Mouse (Mus musculus) T-helper 1 cell (primary cell): Measurements from ENCODE around the gene Pth2.

Experiments used
- in situ Hi-C: fragments of 300-600 bp; cut with MboI, MseI; formaldehyde crosslinking; loops from one replicate; pipeline ENCODE4 v1.15.1; 2025; ENCODE audit warnings: high pct_unique_total_duplicates

The Pth2 gene

DNA sequence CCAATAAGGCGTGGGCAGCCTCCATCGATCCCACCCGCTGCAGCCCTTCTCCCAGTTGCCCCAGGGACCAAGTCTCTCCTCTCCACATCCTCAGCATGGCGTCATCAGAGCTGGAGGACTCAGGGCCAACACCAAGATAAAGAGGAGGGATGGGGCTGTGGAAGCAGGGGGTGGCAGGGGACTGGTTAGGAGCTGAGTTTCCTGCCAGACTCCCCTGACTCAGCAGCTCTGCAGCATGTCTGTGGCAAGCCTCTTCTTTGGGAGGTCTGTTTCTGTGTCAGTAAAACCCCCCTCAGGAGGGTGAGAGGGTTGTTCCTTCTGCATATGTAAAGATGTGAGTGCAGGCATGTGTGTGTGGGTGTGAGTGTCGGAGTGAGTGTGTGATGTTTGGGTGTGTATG is 16.2 kb downstream of the Pth2 start:
- in situ Hi-C loops = no loop called here

DNA sequence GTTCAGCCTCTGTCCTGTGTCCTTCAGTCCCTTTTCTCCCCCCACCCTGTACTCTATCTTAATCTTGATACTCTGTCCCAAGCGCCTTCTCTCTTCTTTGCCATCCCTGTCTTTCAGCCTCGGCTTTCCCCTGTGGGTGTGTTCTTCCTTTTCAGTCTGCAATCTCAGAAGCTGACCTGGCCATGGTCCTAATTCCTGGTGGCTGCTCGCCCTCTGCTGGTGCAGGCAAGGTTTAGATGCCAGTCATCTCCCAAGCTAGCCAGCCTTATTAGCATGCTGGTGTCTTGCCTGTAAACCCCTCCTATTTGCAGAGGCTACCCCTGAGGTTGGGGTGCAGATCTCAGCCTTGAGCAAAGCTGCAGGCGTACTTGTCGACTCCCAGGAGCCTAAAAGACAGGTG is 17.6 kb downstream of the Pth2 start:
- in situ Hi-C loops = no loop called here

DNA sequence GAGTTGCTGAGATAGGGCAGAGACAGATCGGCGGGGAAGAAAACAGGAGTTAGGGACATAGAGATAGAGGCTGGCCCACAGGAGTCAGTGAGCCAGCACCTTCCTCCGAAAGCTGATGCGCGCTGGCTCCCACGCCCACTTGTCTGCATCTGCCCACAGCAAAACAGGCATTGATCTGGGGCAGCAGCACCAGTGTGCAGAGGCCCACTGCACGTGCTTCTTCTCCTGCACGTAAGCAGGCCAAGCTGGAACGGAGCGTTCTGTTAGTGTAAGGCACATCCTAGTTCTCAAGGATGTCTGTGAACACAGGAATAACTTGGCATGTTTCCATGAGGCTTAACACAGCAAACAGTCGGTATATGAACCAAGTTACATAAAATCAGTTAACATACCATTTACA is 18.2 kb downstream of the Pth2 start:
- in situ Hi-C loops = no loop called here

DNA sequence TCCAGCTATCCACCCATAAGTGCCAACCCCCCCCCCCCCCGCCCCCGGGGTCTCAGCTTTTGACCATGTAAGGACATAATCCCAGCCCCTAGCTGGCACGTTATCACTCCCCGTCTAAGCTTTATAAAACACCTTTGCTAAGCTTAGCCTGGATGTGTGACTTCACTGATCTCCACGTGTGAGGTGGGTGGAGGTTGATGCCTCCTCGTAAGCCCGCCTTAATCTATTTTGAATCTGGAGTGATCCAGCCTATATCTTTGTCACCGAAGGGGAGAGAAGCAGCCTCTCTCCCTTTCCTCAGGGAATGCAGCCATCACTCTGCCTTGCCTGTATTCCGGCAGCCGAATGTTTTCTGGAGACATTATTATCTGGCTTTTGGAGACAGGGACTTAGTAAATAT is 21.9 kb downstream of the Pth2 start:
- in situ Hi-C loops = no loop called here

DNA sequence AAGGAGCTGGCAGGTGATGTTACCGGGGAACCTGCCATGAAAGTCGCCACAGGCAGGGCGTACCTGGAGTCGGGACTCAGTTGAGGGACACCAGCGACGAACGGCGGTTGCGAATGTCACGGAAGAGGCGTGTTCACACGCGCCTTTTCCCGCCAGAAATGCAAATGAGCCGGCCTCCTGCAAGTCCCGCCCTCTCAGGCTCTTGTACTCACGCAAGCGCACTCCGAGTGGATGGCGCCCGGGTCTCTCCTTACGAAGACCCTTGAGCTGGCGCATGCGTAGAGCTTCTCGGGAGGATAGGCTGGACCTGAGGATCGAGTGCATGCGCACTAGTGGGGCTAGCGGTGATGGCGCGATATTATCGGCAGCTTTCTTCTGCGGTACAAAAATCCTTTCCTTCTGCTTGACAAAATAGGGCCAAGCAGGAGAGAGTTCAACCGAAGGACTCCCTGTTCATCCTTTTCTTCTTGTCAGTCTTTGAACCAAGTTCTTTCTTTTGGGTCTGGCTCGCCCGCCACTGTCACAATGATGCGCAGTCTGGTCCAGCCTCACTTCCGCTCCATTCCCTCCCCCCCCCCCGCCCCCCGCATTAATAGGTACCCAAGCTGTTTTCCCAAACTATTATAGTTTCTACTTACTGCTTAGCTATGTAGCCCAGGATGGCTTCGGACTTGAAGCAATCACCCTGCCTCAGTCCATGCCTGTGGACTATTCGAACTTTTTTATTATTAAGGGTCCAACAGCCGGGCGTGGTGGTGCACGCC is 23.8 kb downstream of the Pth2 start, which contains the start of gene Ccdc155:
TSS of gene Ccdc155 (minus strand) at position 513 of the 764 bp plus-strand sequence.
- in situ Hi-C loops = no loop called here

DNA sequence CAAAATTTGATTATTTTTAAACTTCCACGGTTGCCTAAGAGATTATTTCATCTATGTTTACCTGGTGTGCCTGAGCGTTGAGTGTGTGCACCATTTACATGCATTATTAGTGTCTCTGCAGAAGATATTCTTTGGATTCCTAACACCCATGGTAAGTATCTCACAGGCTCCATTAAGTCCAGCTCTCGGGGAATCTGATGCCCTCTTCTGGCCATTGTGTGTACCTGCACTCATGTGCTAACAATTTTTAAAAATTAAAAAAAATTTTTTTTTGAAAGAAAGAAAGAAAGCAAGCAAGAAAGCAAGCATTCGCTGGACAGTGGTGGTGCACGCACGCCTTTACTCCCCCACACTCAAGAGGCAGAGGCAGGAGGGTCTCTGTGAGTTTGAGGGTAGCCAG is 27.5 kb downstream of the Pth2 start:
- in situ Hi-C loops = no loop called here

DNA sequence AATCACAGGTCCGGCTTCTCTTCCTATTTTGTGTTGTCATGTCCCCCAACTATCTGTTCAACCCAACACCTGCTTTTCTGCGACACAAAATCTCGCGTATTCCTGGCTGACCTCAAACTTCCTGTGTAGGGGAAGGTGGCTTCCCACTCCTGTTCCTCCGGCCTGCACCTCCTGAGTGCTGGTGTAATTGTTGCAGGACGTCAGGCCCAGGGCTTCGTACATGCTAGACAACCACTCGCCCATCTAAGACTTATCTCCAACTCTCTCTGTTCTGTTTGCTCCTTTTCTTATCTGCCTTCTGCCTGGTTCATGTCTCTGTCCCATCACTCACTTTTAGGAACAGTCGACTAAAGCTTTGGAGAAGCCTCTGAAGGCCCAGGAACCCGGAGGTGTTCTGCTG is 30.3 kb downstream of the Pth2 start:
- in situ Hi-C loops = no loop called here

DNA sequence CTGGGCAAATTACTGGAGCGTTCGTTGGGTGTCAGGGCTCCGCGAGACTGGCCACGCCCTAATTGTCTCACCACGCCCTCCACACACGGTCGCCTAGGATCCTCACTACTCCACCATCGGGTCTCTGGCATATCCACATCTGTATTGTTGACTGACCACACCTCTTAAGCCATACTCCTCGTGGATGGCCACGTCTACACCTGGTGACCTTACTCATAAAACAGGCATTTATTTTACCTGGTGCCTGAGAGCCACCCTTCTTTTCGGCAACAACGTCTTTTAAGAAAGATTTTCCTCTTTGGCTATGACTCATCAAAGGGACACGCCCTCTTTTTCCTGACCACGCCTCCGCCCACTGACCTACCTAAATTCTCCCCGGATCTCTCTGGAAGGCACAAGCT is 31.1 kb downstream of the Pth2 start, which contains the start of gene Dkkl1:
TSS of gene Dkkl1 (minus strand) at position 297 of the 401 bp plus-strand sequence.
- in situ Hi-C loops = no loop called here

DNA sequence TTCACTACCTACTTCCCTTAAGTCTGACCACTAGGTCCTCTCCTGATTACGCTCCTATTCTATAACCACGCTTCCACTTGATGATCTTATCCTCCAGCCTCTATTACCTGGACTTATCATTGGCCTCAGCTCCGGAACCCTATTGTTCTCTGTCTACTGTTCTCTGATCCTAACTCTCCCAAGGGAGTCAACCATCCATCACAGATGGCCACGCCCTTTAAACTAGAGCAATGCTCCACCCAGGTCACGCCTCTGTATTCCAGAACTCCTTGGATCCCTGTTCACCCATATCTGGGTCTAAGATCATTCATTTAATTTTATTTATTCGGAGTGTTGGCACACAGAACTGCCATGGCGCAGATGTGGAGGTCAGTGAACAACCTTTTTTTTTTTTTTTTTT is 31.6 kb downstream of the Pth2 start:
- in situ Hi-C loops = no loop called here

DNA sequence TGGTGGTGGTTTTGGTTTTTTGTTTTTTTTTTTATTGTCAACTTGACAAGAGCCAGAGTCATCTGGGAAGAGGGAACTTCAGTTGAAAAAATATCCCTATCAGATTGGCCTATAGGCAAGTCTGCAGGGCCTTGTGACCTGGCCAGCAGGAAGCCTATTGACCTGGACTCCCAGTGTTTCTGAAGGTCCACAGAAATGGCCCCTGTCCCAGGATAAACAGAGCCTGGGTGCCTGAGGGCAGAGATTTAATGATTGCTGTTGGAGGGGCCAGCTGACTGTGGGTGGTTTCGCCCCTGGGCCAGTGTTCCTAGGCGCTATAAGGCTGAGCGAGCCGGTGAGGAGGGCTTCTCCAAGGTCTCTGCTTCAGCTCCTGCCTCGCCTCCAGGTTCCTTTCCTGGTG is 32.9 kb downstream of the Pth2 start:
- in situ Hi-C loops = no loop called here

DNA sequence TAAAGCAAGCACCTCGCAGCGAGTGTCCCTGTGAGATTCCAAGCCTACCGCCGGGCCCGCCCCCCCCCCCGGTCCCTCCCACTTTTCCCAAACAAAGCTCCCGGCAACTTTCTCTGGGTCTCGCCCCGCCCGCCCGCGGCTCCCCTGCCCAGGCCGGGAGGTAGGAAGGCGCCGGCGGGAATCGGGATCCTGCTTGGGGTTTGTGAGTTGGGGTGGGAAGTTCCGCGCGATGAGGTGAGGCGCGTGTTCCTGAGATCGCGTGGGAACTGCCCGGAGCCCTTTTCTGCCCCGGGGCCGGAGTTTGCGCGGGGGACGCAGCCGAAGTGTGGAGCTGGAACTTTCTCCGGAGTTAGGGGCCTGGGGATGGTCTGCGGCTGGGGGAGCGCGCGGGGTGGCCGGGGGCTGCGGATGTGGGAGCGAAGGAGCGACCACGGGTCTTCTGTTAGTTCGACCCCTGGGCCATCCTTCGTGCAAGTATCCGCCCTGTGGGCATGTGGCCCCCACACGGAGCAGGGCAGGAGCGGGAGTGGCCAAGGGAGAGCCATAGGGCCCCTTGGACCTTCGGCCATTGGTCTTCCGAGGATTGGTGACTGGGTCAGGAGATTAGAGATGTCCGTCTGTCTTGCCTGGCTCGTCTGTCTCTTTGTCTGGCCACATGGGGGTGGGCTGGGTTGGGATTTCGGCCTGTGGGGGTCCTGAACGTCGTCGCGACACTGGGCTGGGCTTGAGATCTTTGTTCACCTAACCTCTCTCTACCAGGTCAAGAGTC is 35.1 kb downstream of the Pth2 start, which contains the start of gene Tead2:
TSS of gene Tead2 (plus strand) at position 81 of the 769 bp plus-strand sequence.
- in situ Hi-C loops = no loop called here

DNA sequence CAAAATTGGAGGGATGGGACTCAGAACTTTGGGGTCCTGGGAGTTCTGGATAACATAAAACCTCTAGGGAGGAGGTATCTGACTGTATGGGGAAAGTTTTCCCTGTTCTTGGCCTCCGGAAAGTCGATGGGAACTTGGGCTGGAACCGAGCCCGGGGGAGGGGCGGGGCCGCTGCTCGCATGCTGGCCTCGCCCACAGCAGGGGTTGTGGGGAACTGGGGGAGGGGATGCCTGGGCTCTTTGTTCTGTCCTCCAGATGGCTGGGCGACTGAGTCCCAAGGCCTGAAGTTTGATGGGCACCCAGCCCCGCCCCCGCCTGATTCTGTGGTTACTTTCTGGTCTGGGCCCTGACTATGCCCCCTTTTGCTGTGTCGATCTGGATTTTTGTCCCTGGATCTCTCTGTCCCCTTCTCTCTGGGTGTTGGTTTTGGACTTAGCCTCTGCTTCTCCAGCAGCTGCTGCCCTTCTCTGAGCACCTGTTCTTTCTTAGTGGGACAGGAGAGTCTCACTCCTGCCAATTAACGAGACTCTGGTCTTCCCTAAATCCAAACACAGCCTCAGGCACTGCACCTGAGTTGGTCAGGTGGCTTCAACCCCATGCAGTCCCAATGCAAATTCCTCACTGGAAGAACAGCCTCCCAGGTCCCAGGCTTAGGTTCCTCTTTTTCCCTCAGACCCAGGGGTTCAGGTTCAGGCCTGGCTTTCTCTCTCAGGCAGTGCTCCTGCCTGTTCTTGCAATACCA is 35.8 kb downstream of the Pth2 start:
- in situ Hi-C loops = no loop called here

DNA sequence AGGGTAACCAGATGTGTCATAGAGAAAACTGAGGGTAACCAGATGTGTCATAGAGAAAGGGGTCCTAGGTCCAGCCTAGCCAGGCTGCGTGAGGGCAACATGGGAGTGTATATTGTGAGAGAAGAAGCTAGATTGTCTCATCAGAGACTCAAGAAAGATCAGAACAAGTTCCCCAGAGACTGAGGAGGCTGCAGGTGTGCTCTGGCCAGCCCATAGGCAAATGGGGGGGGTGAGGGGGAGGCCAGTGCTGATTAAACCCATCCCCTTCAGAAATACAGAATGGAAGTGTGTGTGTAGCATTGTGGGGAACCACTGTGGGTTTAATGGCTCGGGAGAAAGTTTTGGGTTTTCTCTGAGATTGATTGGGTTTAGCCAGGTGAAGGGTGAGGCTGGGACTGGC is 40.9 kb downstream of the Pth2 start:
- in situ Hi-C loops = no loop called here

DNA sequence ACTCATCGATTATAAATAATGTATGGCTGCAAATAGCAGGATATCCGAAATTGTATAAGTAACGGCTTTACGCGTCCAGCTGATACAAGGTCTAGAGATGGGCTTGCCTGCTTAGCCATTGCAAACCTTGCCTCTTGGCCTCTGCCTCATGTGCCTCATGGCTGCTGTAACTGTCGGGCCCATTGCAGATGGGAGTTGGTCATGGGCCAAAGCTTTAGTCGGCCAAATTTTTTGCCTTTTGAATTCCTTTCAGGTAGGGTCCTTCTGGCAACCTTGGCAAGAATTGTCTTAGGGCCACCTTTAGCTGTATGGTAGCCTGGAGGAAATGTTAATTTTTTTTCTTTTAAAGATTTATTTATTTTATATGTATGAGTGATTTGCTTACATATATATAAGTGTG is 44.0 kb downstream of the Pth2 start:
- in situ Hi-C loops = no loop called here

DNA sequence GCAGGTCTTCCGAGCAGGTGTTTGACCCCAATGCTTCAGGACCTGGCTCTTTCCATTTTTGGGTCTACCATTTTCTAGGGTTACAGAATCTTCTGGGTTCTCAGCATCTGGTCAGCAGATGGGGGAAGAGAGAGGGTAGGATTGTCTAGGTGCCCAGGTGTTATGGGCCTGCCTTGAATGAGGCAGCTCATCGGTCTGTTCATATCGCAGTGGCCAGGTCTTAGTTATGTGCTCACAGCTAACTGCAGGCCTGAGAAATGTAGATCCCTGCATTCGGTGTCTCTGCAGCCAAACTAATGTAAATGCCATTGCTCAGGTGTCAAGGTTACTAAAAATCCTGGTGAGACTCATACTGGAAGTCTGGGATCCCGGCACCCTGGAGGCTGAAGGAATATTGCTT is 45.6 kb downstream of the Pth2 start:
- in situ Hi-C loops = no loop called here

DNA sequence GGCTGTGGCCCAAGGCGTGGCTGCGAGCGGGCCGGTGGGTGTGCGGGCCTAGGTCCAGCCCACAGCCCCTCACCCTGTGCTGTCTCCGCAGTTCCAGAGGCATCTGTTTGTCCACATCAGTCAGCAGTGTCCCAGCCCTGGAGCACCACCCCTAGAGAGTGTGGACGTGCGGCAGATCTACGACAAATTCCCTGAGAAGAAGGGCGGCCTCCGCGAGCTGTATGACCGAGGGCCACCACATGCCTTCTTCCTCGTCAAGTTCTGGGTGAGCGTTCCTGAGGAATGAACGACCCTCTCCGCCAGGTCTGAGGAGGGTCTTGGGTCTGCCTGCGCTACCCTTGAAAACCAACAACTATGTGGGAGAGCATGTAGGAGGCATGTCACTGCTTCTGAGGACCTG is 47.8 kb downstream of the Pth2 start:
- in situ Hi-C loops = no loop called here

DNA sequence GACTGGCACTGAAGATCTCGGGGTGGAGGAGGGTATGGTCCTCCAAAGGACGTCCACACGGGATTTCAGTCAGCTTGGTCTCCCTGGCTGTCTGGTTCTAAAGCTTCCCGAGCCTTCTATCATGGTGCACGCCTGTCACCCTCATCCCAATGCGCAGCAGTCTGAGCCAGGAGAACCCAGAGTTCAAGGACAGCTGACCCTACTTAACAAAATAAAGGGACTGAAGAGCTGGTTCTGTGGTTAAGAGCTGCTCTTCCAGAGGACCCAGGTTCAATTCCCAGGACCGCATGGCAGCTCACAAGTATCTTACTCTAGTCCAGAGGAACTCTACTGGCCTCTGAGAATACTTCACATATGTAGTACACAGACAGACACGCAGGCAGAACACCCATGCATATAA is 48.3 kb downstream of the Pth2 start:
- in situ Hi-C loops = no loop called here

DNA sequence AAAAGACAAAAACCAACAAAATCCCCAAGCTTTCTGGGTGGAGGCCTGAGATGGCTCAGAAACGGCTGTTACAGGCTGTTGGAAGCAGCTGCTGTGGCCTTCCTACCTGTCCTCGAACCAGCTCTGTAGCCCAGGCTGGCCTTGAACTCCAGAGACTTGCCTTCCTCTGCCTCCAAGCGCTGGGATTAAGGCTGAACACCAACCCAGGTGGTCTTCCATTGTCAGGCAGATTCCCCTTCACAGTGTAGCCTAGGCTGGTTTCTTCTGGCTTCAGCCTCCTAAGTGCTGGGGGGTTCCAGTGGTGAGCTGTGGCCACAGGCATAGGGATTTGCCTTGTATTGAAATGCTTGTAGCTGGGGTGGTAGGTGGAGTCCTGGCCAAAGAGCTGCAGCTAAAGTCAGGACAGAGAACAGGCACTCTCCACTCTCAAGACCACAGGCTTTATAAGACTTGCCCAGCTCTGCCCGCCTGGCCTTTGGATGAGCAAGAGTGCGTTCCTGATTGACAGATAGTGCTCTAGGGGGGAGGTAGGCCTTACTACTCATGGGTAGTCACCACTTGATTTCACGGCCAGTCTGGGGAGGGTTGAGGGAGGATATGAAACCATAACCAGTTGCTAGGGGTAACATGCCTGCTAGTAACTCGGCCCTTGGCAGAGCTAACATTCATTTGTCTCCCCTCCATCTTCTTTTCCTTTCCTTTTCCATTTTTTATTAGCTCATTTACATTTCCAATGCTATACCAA is 48.8 kb downstream of the Pth2 start:
- in situ Hi-C loops = no loop called here

DNA sequence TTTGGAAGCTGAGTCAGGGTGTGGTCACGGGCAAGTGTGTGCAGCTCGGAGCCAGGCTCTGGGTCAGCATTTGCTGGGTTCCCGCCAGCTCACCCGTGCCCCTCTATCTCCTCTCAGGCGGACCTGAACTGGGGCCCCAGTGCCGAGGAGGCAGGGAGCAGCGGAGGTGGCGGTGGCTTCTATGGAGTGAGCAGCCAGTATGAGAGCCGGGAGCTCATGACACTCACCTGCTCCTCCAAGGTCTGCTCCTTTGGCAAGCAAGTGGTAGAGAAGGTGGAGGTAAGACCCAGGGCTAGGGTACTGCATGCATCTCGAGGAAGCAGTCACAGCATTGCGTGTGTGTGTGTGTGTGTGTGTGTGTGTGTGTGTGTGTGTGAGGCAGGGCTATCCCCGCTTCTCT is 50.4 kb downstream of the Pth2 start:
- in situ Hi-C loops = no loop called here
